Mouse (Mus musculus) liver, embryonic 14.5 days (tissue): ENCODE results near the gene Krt75. TPM values are rescaled to one million over a fixed set of nuclear protein-coding genes. Genes with fewer than 3 reads are reported as not detected.

ENCODE experiments used
- ATAC-seq: fragments of 200-750 bp; cut with Nextera tagmentation; 2 replicates; pipeline ENCODE4 v1.8.0; 2017; ENCODE audit warnings: moderate number of reproducible peaks, mild to moderate bottlenecking, moderate library complexity; ENCODE audit not compliant: insufficient read depth
- DNase-seq, 3 experiments: peaks; one replicate each; pipeline ENCODE4 v3.0.0-alpha.2; 2012 to 2013; ENCODE audit warnings: low read depth in 3 of 3, low spot score in 3 of 3
- H3K27ac ChIP-seq: fragments of 300-500 bp; sonication (generic); 2 replicates; pipeline ENCODE4 v1.5.1; 2014; ENCODE audit warnings: moderate library complexity, mild to moderate bottlenecking, control low read depth, inconsistent platforms
- H3K27me3 ChIP-seq: fragments of 300-500 bp; sonication (generic); 2 replicates; pipeline ENCODE4 v1.6.1; 2014; ENCODE audit warnings: mild to moderate bottlenecking, low read length, moderate library complexity; ENCODE audit not compliant: control insufficient read depth, insufficient read depth
- H3K36me3 ChIP-seq: fragments of 300-500 bp; sonication (generic); replicated peaks from 2 replicates; pipeline ENCODE4 v1.6.1; 2014; ENCODE audit warnings: low read depth; ENCODE audit not compliant: control insufficient read depth, insufficient read depth
- H3K4me1 ChIP-seq, 2 experiments: fragments of 200-500 bp in 1 of 2; fragments of 300-500 bp in 1 of 2; sonication (generic) in 1 of 2; replicated peaks; 2 replicates each; pipeline ENCODE4 v1.6.1; 2012 to 2014; ENCODE audit warnings: antibody characterized with exemption in 1 of 2, inconsistent platforms in 1 of 2, low read length in 1 of 2; ENCODE audit not compliant: control insufficient read depth in 2 of 2, insufficient read depth in 2 of 2
- H3K4me2 ChIP-seq: fragments of 300-500 bp; sonication (generic); 2 replicates; pipeline ENCODE4 v1.6.1; 2014; ENCODE audit warnings: low read depth, mild to moderate bottlenecking, control low read depth, moderate library complexity
- H3K4me3 ChIP-seq, 2 experiments: fragments of 200-500 bp in 1 of 2; fragments of 300-500 bp in 1 of 2; sonication (generic) in 1 of 2; 2 replicates each; pipeline ENCODE4 v1.5.1; 2012 to 2014; ENCODE audit warnings: low read depth in 2 of 2, low read length in 2 of 2, mild to moderate bottlenecking in 2 of 2, control low read depth in 1 of 2, inconsistent platforms in 1 of 2, moderate library complexity in 1 of 2; ENCODE audit not compliant: insufficient read depth in 1 of 2
- H3K9ac ChIP-seq: fragments of 300-500 bp; sonication (generic); replicated peaks from 2 replicates; pipeline ENCODE4 v1.6.1; 2014; ENCODE audit warnings: mild to moderate bottlenecking, control low read depth, moderate library complexity
- H3K9me3 ChIP-seq: fragments of 300-500 bp; sonication (generic); 2 replicates; pipeline ENCODE4 v1.6.1; 2016; ENCODE audit warnings: low read length, mixed read lengths; ENCODE audit not compliant: control insufficient read depth
- CTCF ChIP-seq: IDR thresholded peaks from 2 replicates; pipeline ENCODE4 v1.5.1; 2016; ENCODE audit warnings: antibody characterized with exemption, low read depth, control low read depth
- EP300 ChIP-seq: IDR thresholded peaks from 2 replicates; pipeline ENCODE4 v1.6.1; 2016; ENCODE audit warnings: antibody characterized with exemption, low read depth
- WGBS: fragments of 180-500 bp; shearing (Covaris S2); extraction: QIAGEN DNeasy Blood & Tissue Kit; methylation state at CpG from one replicate; pipeline ENCODE4 v1.1.7; 2014; ENCODE audit not compliant: insufficient replicate concordance; 5-methylcytosine and 5-hydroxymethylcytosine counted together
- polyA plus RNA-seq, 2 experiments: library from polyadenylated mRNA; depleted of rRNA in 1 of 2; stranded (reverse) in 1 of 2; unstranded in 1 of 2; fragments of >200 nt; fragmentation: Nextera tagmentation in 1 of 2; extraction: Ambion mirVana in 1 of 2; gene quantifications; 2 replicates each; pipeline versions ENCODE4 v1.2.1 to v1.2.3; 2012 to 2014

Krt75 gene
- not detected in 2 replicates for polyA plus RNA-seq (2012; rRNA removed)
- not detected in 2 replicates for polyA plus RNA-seq (2014; fragmentation: Nextera tagmentation; extraction: Ambion mirVana)

- DNase-seq = no peak
- Histone ChIP-seq H3K4me2 (no peak within 1 kb of the TSS), H3K4me1 (no peaks in the 10 kb centered on the region), H3K9me3 (no peaks in the 10 kb centered on the region), H3K4me3 (no peak within 1 kb of the TSS), H3K27ac (no peak within 1 kb of the TSS), H3K27me3 (no peaks in the 10 kb centered on the region), H3K36me3 (no peaks in the 10 kb centered on the region), H3K9ac (no peak within 1 kb of the TSS)
- no peak for ATAC-seq
- 58% methylated on average over 15 of the region's 15 CpGs for WGBS
- TF ChIP-seq CTCF = no peak
Observed at GRCm38 (mm10) chr15:101573796-101574345, at the start of gene Krt75. Gene Krt75, minus strand, starts transcription at chr15:101573904.

GRCm38 (mm10) chr15:101599123-101599522 lies 25.4 kb upstream of the Krt75 start:
- 42% methylated on average over 6 of the region's 6 CpGs for WGBS

GRCm38 (mm10) chr15:101588216-101588615 lies 14.5 kb upstream of the Krt75 start:
- DNase-seq (no peak), ATAC-seq (no peak)
- Histone ChIP-seq H3K4me1 (no peaks in the 10 kb centered on the region), H3K9ac (no peak overlapping the region), H3K9me3 (no peaks in the 10 kb centered on the region), H3K27me3 (no peaks in the 10 kb centered on the region), H3K4me2 (no peak overlapping the region), H3K27ac (no peak overlapping the region), H3K4me3 (no peak overlapping the region), H3K36me3 (no peaks in the 10 kb centered on the region)
- WGBS = 57% methylated on average over 10 of the region's 10 CpGs
- TF ChIP-seq EP300 (no peak), CTCF (peak; percentile 51)

More at GRCm38 (mm10) chr15:101599123-101599522, 25.4 kb upstream of the Krt75 start:
- ATAC-seq (no peak), DNase-seq (no peak)
- no peaks in the 10 kb centered on the region for H3K9me3 ChIP-seq
- H3K27me3 ChIP-seq = no peaks in the 10 kb centered on the region
- no peaks in the 10 kb centered on the region for H3K36me3 ChIP-seq
- H3K4me3 ChIP-seq = no peak overlapping the region
- no peak overlapping the region for H3K9ac ChIP-seq
- no peak for TF ChIP-seq EP300
- TF ChIP-seq CTCF = no peak
- no peaks in the 10 kb centered on the region for H3K4me1 ChIP-seq
- no peak overlapping the region for H3K4me2 ChIP-seq
- H3K27ac ChIP-seq = no peak overlapping the region

GRCm38 (mm10) chr15:101584456-101584855 lies 10.8 kb upstream of the Krt75 start:
- Histone ChIP-seq H3K4me1 (no peaks in the 10 kb centered on the region), H3K36me3 (no peaks in the 10 kb centered on the region), H3K27me3 (no peaks in the 10 kb centered on the region), H3K9ac (no peak overlapping the region), H3K9me3 (no peaks in the 10 kb centered on the region), H3K4me2 (no peak overlapping the region), H3K4me3 (no peak overlapping the region), H3K27ac (no peak overlapping the region)
- WGBS = 15% methylated on average over 2 of the region's 2 CpGs
- TF ChIP-seq EP300 = no peak
- TF ChIP-seq CTCF = 0 out of 2 replicates have a peak, but pooled peaks have one; percentile 4
- ATAC-seq = no peak
- DNase-seq = no peak

- TF ChIP-seq CTCF (no peak), EP300 (no peak)
- Histone ChIP-seq H3K4me1 (no peaks in the 10 kb centered on the region), H3K9ac (no peak overlapping the region), H3K4me2 (no peak overlapping the region), H3K4me3 (no peak overlapping the region), H3K36me3 (no peaks in the 10 kb centered on the region), H3K27me3 (no peaks in the 10 kb centered on the region), H3K27ac (no peak overlapping the region), H3K9me3 (no peaks in the 10 kb centered on the region)
- WGBS = 45% methylated on average over 8 of the region's 8 CpGs
- ATAC-seq (no peak), DNase-seq (no peak)
Observed at GRCm38 (mm10) chr15:101583211-101583965, 9.7 kb upstream of the Krt75 start.
